In the genomic region with DNA sequence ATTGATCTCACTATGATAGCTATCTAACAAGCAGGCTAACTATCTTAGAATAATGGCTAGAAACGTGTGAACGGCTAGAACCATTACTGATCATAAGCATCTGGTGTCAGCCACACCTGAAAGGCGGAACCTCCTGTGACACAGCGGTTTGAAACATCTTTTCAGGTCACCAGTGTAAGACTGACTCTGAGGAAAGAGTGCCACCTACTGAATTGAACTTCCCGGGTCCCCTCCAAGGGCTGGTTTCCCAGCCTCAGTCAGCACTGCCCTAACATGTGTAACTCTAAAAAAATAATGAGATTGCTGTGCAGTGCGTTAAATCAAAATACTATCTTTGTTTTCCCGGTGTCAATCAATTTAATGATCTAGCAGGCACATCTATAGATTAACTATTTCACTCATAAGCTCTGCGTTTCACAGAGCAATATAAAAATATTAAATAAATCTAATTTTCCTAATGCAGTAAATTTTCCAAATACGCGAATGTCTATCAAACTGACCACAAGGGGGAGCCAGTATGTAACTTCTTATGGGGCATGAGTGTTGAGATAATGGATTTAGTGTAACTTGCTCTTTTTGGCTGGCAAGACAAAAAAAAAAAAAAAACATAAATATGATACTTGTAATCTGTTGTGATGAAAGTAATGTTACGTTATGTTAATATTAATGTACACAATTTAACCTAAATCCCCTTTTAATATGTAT, we compare ENCODE assay signal across 9 mouse cellular contexts. TPM values are rescaled to one million over a fixed set of nuclear protein-coding genes. Genes with fewer than 3 reads are reported as not detected.
DNase-seq lines count a peak whose midpoint lies in the region; ATAC-seq and TF ChIP-seq lines count a peak whose summit lies in the region.
"Had no signal": no experiment of that assay in that cellular context is flagged by ENCODE, and none has a peak within 500 bp of the region (broad histone marks: within the 10 kb centered on the region; RNA-seq: fewer than 3 reads in every experiment).

No protein-coding gene starts in this region.

- H3K36me3 ChIP-seq in kidney, postnatal 0 days (ENCODE audit: insufficient read depth, low read length) = no peaks in the 10 kb centered on the region
- no peaks in the 10 kb centered on the region for H3K36me3 ChIP-seq in kidney, embryonic 16.5 days (ENCODE audit: insufficient read depth, low read length)
- H3K36me3 ChIP-seq in E14TG2a.4 (ENCODE audit: insufficient read depth, low read length) = no peaks in the 10 kb centered on the region
- no peaks in the 10 kb centered on the region for H3K36me3 ChIP-seq in forebrain, embryonic 16.5 days (ENCODE audit: control insufficient read depth, insufficient read depth)
- no peaks in the 10 kb centered on the region for H3K36me3 ChIP-seq in midbrain, embryonic 13.5 days

- 27% methylated on average over 11 of the region's 11 CpGs for WGBS in kidney, postnatal 0 days
- 24% methylated on average over 11 of the region's 11 CpGs for WGBS in kidney, embryonic 16.5 days
- 23% methylated on average over 11 of the region's 11 CpGs for WGBS in forebrain, embryonic 16.5 days
- WGBS in midbrain, embryonic 13.5 days = 30% methylated on average over 11 of the region's 11 CpGs

- H3K4me2 ChIP-seq in kidney, postnatal 0 days (ENCODE audit: low read length) = no peak overlapping the region
- H3K4me2 ChIP-seq in kidney, embryonic 16.5 days (replicated peaks; ENCODE audit: low read depth, low read length) = no peak overlapping the region
- H3K4me2 ChIP-seq in forebrain, embryonic 16.5 days (ENCODE audit: low read length) = no peak overlapping the region
- H3K4me2 ChIP-seq in midbrain, embryonic 13.5 days (replicated peaks) = no peak overlapping the region

- DNase-seq in kidney, postnatal 0 days (ENCODE audit: low spot score) = peak; percentile 61
- DNase-seq in Muller cell, postnatal 12 days (ENCODE audit: inconsistent ontology term) = peak; percentile 27
- DNase-seq in ovary, postnatal 14 days (ENCODE audit: low spot score) = no peak
- no peak for DNase-seq in adrenal gland, adult 18-20 months (ENCODE audit: low spot score in 2 of 2)

- H3K27me3 ChIP-seq in kidney, postnatal 0 days (ENCODE audit: insufficient read depth, low read length) = 0 out of 2 replicates have a peak, but pooled peaks cover 7% of the 10 kb centered on the region
- peaks cover 4% of the 10 kb centered on the region; the same call in 1 of the 2 replicates for H3K27me3 ChIP-seq in kidney, embryonic 16.5 days (ENCODE audit: insufficient read depth, low read length)
- peaks cover 8% of the 10 kb centered on the region for H3K27me3 ChIP-seq in E14TG2a.4 (ENCODE audit: insufficient read depth, low read length)
- H3K27me3 ChIP-seq in forebrain, embryonic 16.5 days (replicated peaks; ENCODE audit: control insufficient read depth, insufficient read depth, low read length) = no peaks in the 10 kb centered on the region
- no peaks in the 10 kb centered on the region for H3K27me3 ChIP-seq in midbrain, embryonic 13.5 days

- peak; percentile 77 for TF ChIP-seq CTCF in kidney, postnatal 0 days (IDR thresholded peaks at IDR 0.05; ENCODE audit: low read depth)
- TF ChIP-seq CTCF in E14TG2a.4 (conservative IDR thresholded peaks at IDR 0.05; ENCODE audit: low read length) = peak; percentile 43

- no peak overlapping the region for H3K9ac ChIP-seq in kidney, postnatal 0 days (ENCODE audit: low read depth, low read length)
- H3K9ac ChIP-seq in kidney, embryonic 16.5 days (replicated peaks; ENCODE audit: low read length) = no peak overlapping the region
- no peak overlapping the region for H3K9ac ChIP-seq in forebrain, embryonic 16.5 days (replicated peaks; ENCODE audit: low read depth, low read length)
- H3K9ac ChIP-seq in midbrain, embryonic 13.5 days (replicated peaks) = no peak overlapping the region

- no peak overlapping the region for H3K27ac ChIP-seq in kidney, postnatal 0 days
- no peak overlapping the region for H3K27ac ChIP-seq in kidney, embryonic 16.5 days (ENCODE audit: low read length)
- no peak overlapping the region for H3K27ac ChIP-seq in forebrain, embryonic 16.5 days (ENCODE audit: low read length)
- no peak overlapping the region for H3K27ac ChIP-seq in midbrain, embryonic 13.5 days
- H3K27ac ChIP-seq: macrophage had no signal

- ATAC-seq in kidney, postnatal 0 days (replicated peaks; ENCODE audit: low FRiP score, low read depth) = no peak; the same call in 1 of the 2 replicates
- no peak for ATAC-seq in kidney, embryonic 16.5 days (ENCODE audit: low FRiP score, low TSS enrichment)
- peak; percentile 51 for ATAC-seq in forebrain, embryonic 16.5 days
- peak; percentile 64; the same call in 1 of the 2 replicates for ATAC-seq in midbrain, embryonic 13.5 days

- H3K4me3 ChIP-seq in kidney, postnatal 0 days (replicated peaks; ENCODE audit: low read depth, low read length) = no peak overlapping the region
- H3K4me3 ChIP-seq in kidney, embryonic 16.5 days (ENCODE audit: low read length) = no peak overlapping the region
- no peak overlapping the region for H3K4me3 ChIP-seq in E14TG2a.4 (replicated peaks; ENCODE audit: low read length)
- H3K4me3 ChIP-seq in forebrain, embryonic 16.5 days (replicated peaks; ENCODE audit: low read length) = no peak overlapping the region
- no peak overlapping the region for H3K4me3 ChIP-seq in midbrain, embryonic 13.5 days (replicated peaks)

- H3K4me1 ChIP-seq in kidney, postnatal 0 days (replicated peaks; ENCODE audit: insufficient read depth, low read length) = no peaks in the 10 kb centered on the region
- H3K4me1 ChIP-seq in kidney, embryonic 16.5 days (ENCODE audit: insufficient read depth, low read length) = no peaks in the 10 kb centered on the region
- no peaks in the 10 kb centered on the region for H3K4me1 ChIP-seq in E14TG2a.4 (replicated peaks; ENCODE audit: low read depth, low read length)
- no peaks in the 10 kb centered on the region for H3K4me1 ChIP-seq in forebrain, embryonic 16.5 days (replicated peaks; ENCODE audit: control insufficient read depth, insufficient read depth, low read length)
- H3K4me1 ChIP-seq in midbrain, embryonic 13.5 days (replicated peaks) = no peaks in the 10 kb centered on the region

- H3K9me3 ChIP-seq in kidney, postnatal 0 days (replicated peaks; ENCODE audit: low read length) = no peaks in the 10 kb centered on the region
- no peaks in the 10 kb centered on the region for H3K9me3 ChIP-seq in kidney, embryonic 16.5 days (ENCODE audit: low read length)
- H3K9me3 ChIP-seq in E14TG2a.4 (ENCODE audit: low read length) = no peaks in the 10 kb centered on the region
- no peaks in the 10 kb centered on the region for H3K9me3 ChIP-seq in forebrain, embryonic 16.5 days (ENCODE audit: control insufficient read depth, low read length)
- no peaks in the 10 kb centered on the region for H3K9me3 ChIP-seq in midbrain, embryonic 13.5 days

RNA-seq across cellular contexts. Expression of gene Pcdh17, which starts 5.1 kb away (rescaled TPM):
- polyA plus RNA-seq in kidney, postnatal 0 days (2015; fragmentation: Nextera tagmentation; extraction: Ambion mirVana) = 6.7 and 6.8 TPM in 2 replicates
- polyA plus RNA-seq in kidney, embryonic 16.5 days (2015; fragmentation: Nextera tagmentation; extraction: Ambion mirVana) = 7.6 and 8.2 TPM in 2 replicates
- polyA plus RNA-seq in forebrain, embryonic 16.5 days (2015; fragmentation: Nextera tagmentation; extraction: Ambion mirVana) = 16.2 and 23.3 TPM in 2 replicates
- 15.3 and 17.6 TPM in 2 replicates for polyA plus RNA-seq in midbrain, embryonic 13.5 days (2015; fragmentation: Nextera tagmentation; extraction: Ambion mirVana)
- total RNA-seq in adrenal gland, adult 18-20 months (2021) = 1 to 10 TPM; 1.8 to 2.9 TPM
- polyA plus RNA-seq: macrophage had no signal

Comparison
In these comparisons a context has a peak if more than half of its experiments do, and no peak if none do; other contexts are left out.
1. ATAC-seq: peak in forebrain, embryonic 16.5 days (single experiment) and midbrain, embryonic 13.5 days (single experiment); none in kidney, postnatal 0 days (single experiment) and kidney, embryonic 16.5 days (single experiment).
2. DNase-seq: peak in kidney, postnatal 0 days (single experiment) and Muller cell, postnatal 12 days (single experiment); none in ovary, postnatal 14 days (single experiment) and adrenal gland, adult 18-20 months (0 of 2).